Mouse (Mus musculus) heart, embryonic 15.5 days (tissue): Measurements from ENCODE around the gene Caskin2. TPM values are rescaled to one million over a fixed set of nuclear protein-coding genes. Genes with fewer than 3 reads are reported as not detected.

Experiments used
- ATAC-seq: fragments of 200-750 bp; cut with Nextera tagmentation; replicated peaks from 2 replicates; pipeline ENCODE4 v1.8.0; 2017; ENCODE audit warnings: low read depth, moderate TSS enrichment; ENCODE audit not compliant: insufficient number of reproducible peaks, insufficient read depth, low FRiP score
- H3K27ac ChIP-seq: fragments of 300-500 bp; sonication (generic); 2 replicates; pipeline ENCODE4 v1.5.1; 2015; ENCODE audit warnings: mild to moderate bottlenecking, inconsistent platforms
- H3K27me3 ChIP-seq: fragments of 300-500 bp; sonication (generic); 2 replicates; pipeline ENCODE4 v1.6.1; 2015; ENCODE audit warnings: inconsistent platforms
- H3K36me3 ChIP-seq: fragments of 300-500 bp; sonication (generic); 2 replicates; pipeline ENCODE4 v1.6.1; 2015; ENCODE audit warnings: mild to moderate bottlenecking, inconsistent platforms
- H3K4me1 ChIP-seq: fragments of 300-500 bp; sonication (generic); replicated peaks from 2 replicates; pipeline ENCODE4 v1.6.1; 2015; ENCODE audit warnings: inconsistent platforms
- H3K4me2 ChIP-seq: fragments of 300-500 bp; sonication (generic); 2 replicates; pipeline ENCODE4 v1.6.1; 2015; ENCODE audit warnings: inconsistent platforms, mild to moderate bottlenecking, moderate library complexity
- H3K4me3 ChIP-seq: fragments of 300-500 bp; sonication (generic); 2 replicates; pipeline ENCODE4 v1.5.1; 2015; ENCODE audit warnings: mild to moderate bottlenecking, inconsistent platforms
- H3K9ac ChIP-seq: fragments of 300-500 bp; sonication (generic); 2 replicates; pipeline ENCODE4 v1.6.1; 2015; ENCODE audit warnings: mild to moderate bottlenecking, inconsistent platforms
- H3K9me3 ChIP-seq: fragments of 300-500 bp; sonication (generic); replicated peaks from 2 replicates; pipeline ENCODE4 v1.6.1; 2016; ENCODE audit warnings: inconsistent platforms
- WGBS: fragments of 180-500 bp; shearing (Covaris S2); methylation state at CpG from one replicate; pipeline ENCODE4 v1.1.7; 2015; ENCODE audit warnings: mixed read lengths; 5-methylcytosine and 5-hydroxymethylcytosine counted together
- polyA plus RNA-seq: library from polyadenylated mRNA; unstranded; fragments of >200 nt; fragmentation: Nextera tagmentation; extraction: Ambion mirVana; gene quantifications from 2 replicates; pipeline ENCODE4 v1.2.1, GENCODE M21; 2015

Gene Caskin2
- polyA plus RNA-seq, 1 experiment from 2014 or later: 18.0 TPM

- Histone ChIP-seq H3K27ac (peak overlapping the region; percentile 64), H3K36me3 (no peaks in the 10 kb centered on the region; the same call in 1 of the 2 replicates), H3K9ac (no peak overlapping the region), H3K27me3 (no peaks in the 10 kb centered on the region), H3K4me1 (peaks cover 68% of the 10 kb centered on the region), H3K4me2 (no peak overlapping the region), H3K4me3 (no peak overlapping the region), H3K9me3 (no peaks in the 10 kb centered on the region)
- WGBS: 89% methylated on average over 17 of the region's 17 CpGs
- ATAC-seq: no peak
These were observed 35.7 kb downstream of the Caskin2 start for GRCm38 (mm10) chr11:115777487-115778335.

- no peaks in the 10 kb centered on the region for H3K9me3 ChIP-seq
- H3K4me1 ChIP-seq: peaks cover 68% of the 10 kb centered on the region
- H3K9ac ChIP-seq: no peak overlapping the region
- H3K36me3 ChIP-seq: peaks cover 2% of the 10 kb centered on the region; the same call in 1 of the 2 replicates
- H3K27ac ChIP-seq: peak overlapping the region; percentile 64
- no peaks in the 10 kb centered on the region for H3K27me3 ChIP-seq
- no peak overlapping the region for H3K4me2 ChIP-seq
- ATAC-seq: no peak
- H3K4me3 ChIP-seq: no peak overlapping the region
- WGBS: 66% methylated on average over 9 of the region's 9 CpGs
These were observed 36.5 kb downstream of the Caskin2 start for GRCm38 (mm10) chr11:115776954-115777353.

GRCm38 (mm10) chr11:115775821-115776665 lies 37.4 kb downstream of the Caskin2 start:
- Histone ChIP-seq H3K9me3 (no peaks in the 10 kb centered on the region), H3K4me3 (no peak overlapping the region), H3K4me2 (peak overlapping the region; percentile 31), H3K36me3 (peaks cover 2% of the 10 kb centered on the region; the same call in 1 of the 2 replicates), H3K27ac (peak overlapping the region; percentile 64), H3K27me3 (no peaks in the 10 kb centered on the region), H3K9ac (peak overlapping the region; percentile 31; the same call in 1 of the 2 replicates), H3K4me1 (peaks cover 65% of the 10 kb centered on the region)
- no peak for ATAC-seq
- WGBS: 44% methylated on average over 18 of the region's 18 CpGs

DNA sequence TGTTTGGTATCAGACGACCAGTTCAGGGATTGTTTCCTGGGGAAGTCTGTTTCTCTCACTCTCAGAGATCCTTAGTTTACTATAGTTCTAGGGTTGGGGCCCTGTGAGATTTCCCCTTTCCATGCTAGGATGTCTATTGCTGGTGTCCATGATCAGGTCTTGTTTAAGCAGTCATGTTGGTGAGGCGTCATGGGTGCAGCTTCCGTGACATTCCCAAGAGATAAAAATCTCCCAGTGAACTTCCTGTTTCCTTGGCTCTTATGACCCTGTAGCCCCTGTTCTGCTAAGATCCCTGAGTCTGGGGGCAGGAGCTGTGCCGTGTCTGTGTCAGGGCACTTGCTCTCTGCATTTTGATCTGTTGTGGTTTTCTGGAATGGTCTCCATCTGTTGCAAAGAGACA lies 38.8 kb downstream of the Caskin2 start:
- Histone ChIP-seq H3K9me3 (no peaks in the 10 kb centered on the region), H3K36me3 (peaks cover 2% of the 10 kb centered on the region; the same call in 1 of the 2 replicates), H3K4me3 (no peak overlapping the region), H3K4me2 (no peak overlapping the region), H3K9ac (no peak overlapping the region), H3K27ac (no peak overlapping the region), H3K27me3 (no peaks in the 10 kb centered on the region), H3K4me1 (peaks cover 62% of the 10 kb centered on the region)
- WGBS: 53% methylated on average over 4 of the region's 4 CpGs
- no peak for ATAC-seq

- Histone ChIP-seq H3K4me3 (no peak overlapping the region), H3K27me3 (no peaks in the 10 kb centered on the region), H3K36me3 (peaks cover 2% of the 10 kb centered on the region; the same call in 1 of the 2 replicates), H3K4me2 (peak overlapping the region; percentile 48; the same call in 1 of the 2 replicates), H3K4me1 (peaks cover 42% of the 10 kb centered on the region), H3K9ac (no peak overlapping the region), H3K9me3 (no peaks in the 10 kb centered on the region), H3K27ac (peak overlapping the region; percentile 84)
- WGBS: 80% methylated on average over 3 of the region's 3 CpGs
- no peak for ATAC-seq
These were observed 44.5 kb downstream of the Caskin2 start for GRCm38 (mm10) chr11:115768896-115769295.

GRCm38 (mm10) chr11:115766981-115767380 lies 46.5 kb downstream of the Caskin2 start:
- no peaks in the 10 kb centered on the region for H3K27me3 ChIP-seq
- 75% methylated on average over 8 of the region's 8 CpGs for WGBS
- ATAC-seq: no peak
- H3K4me1 ChIP-seq: peaks cover 42% of the 10 kb centered on the region
- peak overlapping the region; percentile 60 for H3K4me3 ChIP-seq
- peak overlapping the region; percentile 80 for H3K4me2 ChIP-seq
- H3K9ac ChIP-seq: peak overlapping the region; percentile 77
- no peaks in the 10 kb centered on the region for H3K9me3 ChIP-seq
- peak overlapping the region; percentile 97 for H3K27ac ChIP-seq
- no peaks in the 10 kb centered on the region for H3K36me3 ChIP-seq

DNA sequence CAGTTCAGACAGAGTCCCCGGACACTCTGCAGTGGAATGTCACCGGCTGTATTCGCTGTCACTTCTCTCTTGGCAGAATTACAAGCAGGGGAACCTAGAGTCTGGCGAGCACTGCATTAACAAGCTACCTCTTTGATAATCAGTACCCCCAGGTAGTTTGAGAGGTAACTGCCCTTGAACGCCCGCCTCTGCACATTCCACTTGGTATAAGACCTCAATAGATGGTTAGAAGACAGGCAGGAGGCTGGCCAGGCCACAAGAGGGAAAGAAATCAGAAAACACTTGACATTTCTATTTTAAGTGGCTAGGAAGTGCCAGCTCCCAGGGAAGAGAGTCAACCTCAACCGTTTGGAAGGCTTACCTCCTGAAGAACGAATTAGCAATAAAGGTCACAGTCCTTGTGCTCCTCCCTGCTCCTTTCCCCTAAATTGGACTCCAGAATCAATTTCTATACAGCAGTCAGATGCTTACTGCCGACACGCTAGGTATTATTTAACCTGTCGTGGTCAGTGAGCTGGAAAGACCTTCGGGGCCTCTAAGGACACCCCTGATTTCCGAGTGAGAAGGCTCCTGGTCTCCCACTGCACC lies 47.0 kb downstream of the Caskin2 start:
- peak overlapping the region; percentile 80 for H3K4me2 ChIP-seq
- ATAC-seq: 0 out of 2 replicates have a peak, but pooled peaks have one; percentile 18
- peak overlapping the region; percentile 77 for H3K9ac ChIP-seq
- no peaks in the 10 kb centered on the region for H3K9me3 ChIP-seq
- H3K27me3 ChIP-seq: no peaks in the 10 kb centered on the region
- H3K4me3 ChIP-seq: peak overlapping the region; percentile 60
- peaks cover 42% of the 10 kb centered on the region for H3K4me1 ChIP-seq
- 28% methylated on average over 13 of the region's 13 CpGs for WGBS
- no peaks in the 10 kb centered on the region for H3K36me3 ChIP-seq
- H3K27ac ChIP-seq: peak overlapping the region; percentile 97

GRCm38 (mm10) chr11:115765607-115766141 lies 47.8 kb downstream of the Caskin2 start:
- H3K27me3 ChIP-seq: no peaks in the 10 kb centered on the region
- no peaks in the 10 kb centered on the region for H3K9me3 ChIP-seq
- under 1% methylated on average over 34 of the region's 34 CpGs for WGBS
- H3K4me3 ChIP-seq: peak overlapping the region; percentile 60
- H3K4me2 ChIP-seq: peak overlapping the region; percentile 80
- H3K4me1 ChIP-seq: peaks cover 41% of the 10 kb centered on the region
- H3K27ac ChIP-seq: peak overlapping the region; percentile 97
- no peaks in the 10 kb centered on the region for H3K36me3 ChIP-seq
- H3K9ac ChIP-seq: peak overlapping the region; percentile 77
- ATAC-seq: peak; percentile 63

- Histone ChIP-seq H3K27me3 (no peaks in the 10 kb centered on the region), H3K4me2 (peak within 1 kb of the TSS; percentile 80), H3K4me1 (peaks cover 35% of the 10 kb centered on the region), H3K36me3 (no peaks in the 10 kb centered on the region), H3K9me3 (no peaks in the 10 kb centered on the region), H3K27ac (peak within 1 kb of the TSS; percentile 97), H3K4me3 (peak within 1 kb of the TSS; percentile 60), H3K9ac (peak within 1 kb of the TSS; percentile 77)
- peak; percentile 95 for ATAC-seq
- WGBS: under 1% methylated on average over 32 of the region's 32 CpGs
These were observed 48.3 kb downstream of the Caskin2 start, which contains the start of gene Tmem94 for GRCm38 (mm10) chr11:115765103-115765606. Gene Tmem94, plus strand, starts transcription at chr11:115765433.

DNA sequence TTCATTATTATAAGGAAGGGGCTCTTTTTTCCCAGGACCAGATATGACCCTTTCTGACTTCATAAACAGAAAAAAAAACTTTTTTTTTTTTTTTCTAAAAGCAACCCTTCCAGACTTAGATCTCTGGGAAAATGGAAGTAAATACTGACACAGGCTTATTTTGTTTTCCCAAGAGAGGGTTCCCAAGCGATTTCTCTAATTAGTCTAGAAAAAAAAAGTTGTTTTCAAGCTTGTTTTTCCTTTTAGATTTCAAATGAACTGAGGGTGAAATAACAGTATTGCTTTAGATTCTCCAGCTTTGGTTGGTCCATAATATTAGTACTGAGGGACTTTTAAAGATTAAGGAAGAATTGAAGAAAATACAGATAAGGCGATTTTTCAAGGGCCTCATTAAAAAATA lies 48.7 kb downstream of the Caskin2 start:
- no peaks in the 10 kb centered on the region for H3K27me3 ChIP-seq
- WGBS: 41% methylated on average over 2 of the region's 2 CpGs
- peak overlapping the region; percentile 60 for H3K4me3 ChIP-seq
- ATAC-seq: no peak
- no peaks in the 10 kb centered on the region for H3K36me3 ChIP-seq
- H3K27ac ChIP-seq: peak overlapping the region; percentile 74
- H3K4me2 ChIP-seq: peak overlapping the region; percentile 80
- peak overlapping the region; percentile 51 for H3K9ac ChIP-seq
- H3K9me3 ChIP-seq: no peaks in the 10 kb centered on the region
- H3K4me1 ChIP-seq: peaks cover 31% of the 10 kb centered on the region
